Mouse (Mus musculus) right cerebral cortex, postnatal 4 days (tissue): ENCODE measurements around the gene Parp8.

ENCODE experiments used
- DNase-seq: peaks from one replicate; pipeline ENCODE4 v3.0.0-alpha.2; 2022

The Parp8 gene

DNA sequence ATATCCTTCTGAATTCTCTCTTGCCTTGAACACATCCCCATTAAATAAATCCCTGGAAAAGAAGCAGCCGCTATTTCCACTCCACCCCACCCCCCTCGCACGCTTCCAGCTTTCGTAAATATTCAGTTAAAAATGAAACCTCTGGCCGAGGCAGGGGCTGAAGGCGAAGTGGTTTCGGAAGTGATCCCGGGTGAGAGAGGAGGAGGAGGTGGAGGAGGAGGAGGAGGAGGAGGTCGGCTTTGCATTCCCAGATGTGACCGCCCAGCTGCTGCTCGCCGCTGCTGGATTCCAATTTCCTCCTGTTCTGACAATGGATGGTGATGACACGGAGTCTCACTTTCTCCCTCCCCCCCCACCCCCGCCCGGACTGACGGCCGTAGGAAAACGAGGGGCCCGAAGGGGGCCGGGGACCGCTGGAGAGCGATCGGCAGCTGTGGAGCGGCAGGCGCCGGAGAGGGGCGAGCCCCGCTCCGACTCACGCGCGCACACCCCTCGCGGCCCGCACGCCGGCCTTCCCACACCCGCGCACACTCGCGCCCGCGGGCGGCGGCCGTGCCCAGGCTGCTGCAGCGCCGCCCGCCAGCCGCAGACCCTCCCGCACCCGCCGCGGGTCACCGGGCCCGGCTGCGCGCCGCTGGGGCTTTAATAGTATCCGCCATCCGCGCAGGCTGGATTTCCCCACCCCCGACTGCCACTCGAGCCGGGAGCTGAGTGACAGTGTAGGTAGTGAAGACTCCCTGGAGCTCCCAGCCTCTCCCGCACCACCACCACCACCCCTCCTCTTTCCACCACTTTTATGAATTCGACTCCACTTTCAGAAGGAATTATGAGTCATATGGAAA lies at the start of gene Parp8:
Gene Parp8 (minus strand): TSS at position 312 of the 842 bp plus-strand sequence.
- DNase-seq, result peak; percentile 64

DNA sequence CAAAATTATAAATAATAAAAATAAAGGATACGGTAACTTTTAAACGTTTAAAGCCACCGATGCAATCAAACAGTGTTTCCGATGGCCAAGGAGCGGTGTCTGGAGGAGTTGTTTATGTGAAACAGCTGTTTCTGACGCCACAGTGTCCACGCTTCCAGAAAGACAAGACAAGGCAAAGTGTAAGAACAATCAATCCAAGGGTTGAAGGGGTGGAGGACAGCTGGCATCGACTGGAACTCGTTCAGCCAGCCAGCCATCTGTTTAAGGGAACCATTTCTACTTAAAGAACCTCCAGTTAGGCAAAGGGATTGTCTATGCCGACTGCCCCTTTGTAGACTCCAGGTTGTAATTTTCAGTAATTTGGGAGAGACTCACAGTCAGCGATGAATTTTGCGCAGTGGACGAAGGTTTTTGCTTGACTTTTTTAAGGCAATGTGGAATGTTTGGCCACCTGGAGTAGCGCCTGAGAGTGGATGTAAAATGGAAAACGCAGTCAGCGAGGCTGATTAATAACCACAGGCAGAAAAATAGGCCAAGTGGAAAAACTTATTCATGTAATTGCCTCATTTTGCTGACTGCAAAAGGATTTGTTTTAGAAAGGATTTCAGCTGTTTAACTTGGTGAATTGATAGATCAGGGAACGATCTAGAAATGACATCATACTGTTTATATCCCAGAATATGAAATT lies 37.4 kb upstream of the Parp8 start:
- no peak for DNase-seq

DNA sequence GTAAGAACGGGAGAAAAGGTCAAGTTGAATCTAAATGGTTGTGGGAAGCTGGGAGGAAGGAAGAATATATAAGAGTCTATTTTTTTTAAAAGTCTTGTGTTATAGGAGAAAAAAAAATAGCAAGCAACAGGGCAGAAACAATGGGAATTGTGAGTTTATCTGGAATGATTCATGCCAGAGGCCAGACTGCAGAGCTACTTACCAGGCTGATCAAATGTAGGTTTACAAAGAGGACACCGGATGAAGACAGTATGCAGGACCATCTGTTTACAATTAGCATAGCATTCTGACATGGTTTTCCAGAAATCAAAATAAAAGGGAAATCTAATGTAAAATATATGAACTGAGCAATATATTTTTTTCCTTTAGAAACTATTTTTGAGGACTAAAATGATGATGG lies 31.1 kb upstream of the Parp8 start:
- DNase-seq, result no peak

DNA sequence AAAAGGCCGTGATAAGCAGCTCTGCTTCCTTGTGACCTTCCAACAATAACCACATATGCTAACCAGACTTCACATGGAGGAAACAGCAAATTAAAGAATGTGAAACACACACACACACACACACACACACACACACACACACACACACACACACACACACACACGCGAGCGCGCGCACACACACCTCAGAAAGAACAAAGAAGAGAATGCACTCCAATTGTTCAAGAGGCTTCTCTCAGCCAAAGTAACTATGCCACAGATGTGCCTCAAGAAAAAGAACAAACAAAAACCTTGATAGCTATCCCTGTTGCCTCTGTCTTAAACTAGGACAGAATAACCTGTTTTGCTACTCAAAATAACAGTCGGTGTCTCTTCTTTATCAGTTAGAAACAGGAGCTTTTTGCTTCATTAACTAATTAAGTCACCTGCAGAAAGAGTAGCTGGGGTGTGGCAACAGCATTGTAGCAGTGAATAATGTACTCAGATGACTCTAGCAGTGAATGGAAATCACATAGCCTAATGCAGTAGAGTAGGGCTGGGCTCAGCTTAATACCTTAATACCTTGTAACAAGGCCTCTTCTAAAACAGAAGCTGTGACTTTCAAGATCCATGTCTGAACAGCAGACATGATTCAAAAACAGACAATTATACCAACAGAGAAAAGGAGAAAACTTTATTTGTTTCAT lies 29.6 kb upstream of the Parp8 start:
- DNase-seq, result no peak

DNA sequence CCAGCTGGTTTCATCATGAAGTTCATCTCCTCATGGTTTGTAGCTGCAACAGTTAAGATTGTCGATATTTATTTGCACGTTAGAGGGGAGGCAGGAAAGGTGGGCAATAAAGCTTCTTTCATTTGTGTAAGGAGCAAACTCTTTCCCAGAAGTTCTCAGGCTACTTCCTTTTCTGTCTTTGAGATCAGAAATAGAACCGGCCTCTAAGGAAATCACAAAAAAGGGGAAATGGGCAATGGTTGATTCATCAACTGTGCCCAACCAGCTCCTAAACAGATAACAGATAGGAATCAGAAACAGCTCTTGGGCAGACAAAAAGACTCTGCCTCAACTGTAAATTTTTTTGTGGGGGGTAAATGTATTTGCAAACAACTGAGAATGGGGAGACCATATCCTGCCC lies 27.4 kb upstream of the Parp8 start:
- DNase-seq, result no peak

DNA sequence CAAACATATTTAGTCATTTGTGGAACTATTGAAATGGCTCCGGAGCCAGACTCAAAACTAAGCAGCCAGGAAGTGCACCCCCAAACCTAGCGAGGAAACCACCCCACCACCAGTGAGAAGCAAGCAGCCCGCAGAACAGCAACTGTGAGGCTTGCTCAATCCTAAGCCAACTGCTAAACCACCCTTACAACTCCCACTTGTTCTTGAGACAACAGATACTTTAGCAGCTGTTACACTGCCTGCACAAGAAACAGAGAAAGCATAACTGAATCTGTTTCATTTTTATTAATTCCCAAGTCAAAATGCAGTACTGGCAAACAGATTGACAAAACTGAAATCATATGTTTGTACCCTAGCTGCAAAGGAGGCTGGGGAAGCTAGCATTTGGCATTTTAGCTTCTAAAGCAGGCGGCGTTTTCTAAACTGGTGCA lies 23.2 kb upstream of the Parp8 start:
- peak; percentile 12 for DNase-seq

DNA sequence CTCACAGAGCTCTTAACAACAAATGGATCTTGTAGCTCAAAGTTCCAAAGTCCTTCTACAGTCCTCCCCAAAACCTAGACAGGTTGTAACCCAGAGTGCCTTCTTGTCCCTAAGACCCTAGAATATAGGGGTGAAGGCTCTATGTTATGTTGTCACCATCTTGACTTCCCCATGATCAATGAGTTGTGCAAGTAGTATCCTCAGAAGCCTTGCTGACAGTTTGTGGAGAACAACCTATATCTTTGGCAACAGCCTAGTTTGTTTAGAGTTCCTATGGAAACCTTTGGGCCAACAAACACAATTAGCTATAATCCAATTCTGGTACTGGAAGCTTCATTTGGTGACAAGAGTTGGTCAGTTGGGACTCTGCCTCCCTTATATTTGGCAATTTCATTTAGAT lies 18.2 kb upstream of the Parp8 start:
- DNase-seq, result no peak

DNA sequence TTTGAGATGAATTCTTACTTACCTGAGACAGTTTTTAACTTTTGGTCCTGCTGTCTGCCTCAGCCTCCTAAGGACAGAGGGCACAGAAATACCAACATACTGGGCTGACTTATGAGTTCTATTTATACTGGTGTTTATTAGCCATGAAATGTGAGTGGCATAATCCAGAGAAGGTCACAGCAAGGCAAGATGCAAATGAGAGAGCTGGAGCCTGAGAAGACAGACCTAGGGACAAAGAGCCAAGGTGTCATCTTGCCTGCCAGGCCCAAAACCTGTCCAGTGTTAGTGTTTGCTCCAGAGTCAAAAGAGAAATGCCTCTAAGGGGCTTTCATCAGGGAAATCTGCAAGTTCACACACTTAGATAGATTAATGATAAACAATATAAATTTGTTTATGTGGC lies 15.7 kb upstream of the Parp8 start:
- no peak for DNase-seq

DNA sequence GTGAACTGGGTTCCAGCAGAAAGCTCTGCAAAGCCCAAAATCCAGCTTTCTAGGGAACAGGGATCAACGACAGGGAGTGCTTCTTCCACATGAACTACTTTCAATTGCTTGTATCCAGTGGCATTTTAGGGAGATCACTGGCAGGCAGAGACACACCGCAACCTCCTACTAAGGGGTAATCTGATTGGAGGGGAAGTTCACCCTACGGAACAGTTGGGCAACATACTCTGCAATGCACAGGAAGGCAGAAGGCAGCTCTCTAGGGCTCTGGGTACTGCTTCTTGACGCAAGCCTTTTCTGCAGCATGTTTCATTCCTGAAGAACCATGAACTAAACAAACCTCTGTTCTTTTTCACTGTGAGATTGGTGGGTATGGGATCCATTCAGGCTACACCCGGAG lies 10.9 kb upstream of the Parp8 start:
- DNase-seq, result no peak

DNA sequence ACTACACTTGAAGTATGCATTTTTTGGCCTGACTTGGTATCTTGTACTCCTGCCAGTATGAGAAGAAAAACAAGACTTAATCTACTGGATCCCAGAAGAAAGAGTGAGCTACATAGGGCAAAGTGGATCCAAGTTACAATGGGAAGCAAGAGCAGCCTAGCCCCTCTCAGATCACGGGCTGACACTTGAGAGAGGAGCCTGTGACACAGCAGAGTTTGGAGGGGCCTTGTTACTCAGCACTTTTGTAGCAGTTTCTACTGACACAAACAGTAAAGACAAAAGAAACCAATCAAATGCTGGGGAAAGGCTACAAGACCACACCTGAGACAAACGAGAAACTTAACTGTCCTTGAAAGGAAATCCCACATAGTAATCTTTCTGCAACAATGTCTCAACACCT lies 9.8 kb upstream of the Parp8 start:
- no peak for DNase-seq

DNA sequence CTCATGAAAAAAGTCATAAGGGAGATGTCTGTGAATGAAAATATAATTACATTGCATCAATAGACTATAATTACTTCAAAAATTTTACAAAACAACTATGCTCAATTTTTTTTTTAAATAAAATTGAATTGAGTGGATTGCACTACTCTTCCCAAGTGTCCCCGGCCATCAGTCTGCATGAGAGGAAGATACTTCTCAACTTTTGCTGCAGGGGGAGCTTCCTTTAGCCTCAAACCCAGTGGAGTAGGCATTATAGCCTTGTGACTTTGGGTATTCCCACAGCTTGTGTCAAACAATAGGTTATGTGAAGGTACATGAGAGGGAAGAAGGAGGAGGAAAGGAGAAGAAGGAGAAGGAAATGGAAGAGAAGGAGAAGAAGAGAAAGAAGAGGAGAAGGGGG lies 9.3 kb upstream of the Parp8 start:
- DNase-seq, result no peak

DNA sequence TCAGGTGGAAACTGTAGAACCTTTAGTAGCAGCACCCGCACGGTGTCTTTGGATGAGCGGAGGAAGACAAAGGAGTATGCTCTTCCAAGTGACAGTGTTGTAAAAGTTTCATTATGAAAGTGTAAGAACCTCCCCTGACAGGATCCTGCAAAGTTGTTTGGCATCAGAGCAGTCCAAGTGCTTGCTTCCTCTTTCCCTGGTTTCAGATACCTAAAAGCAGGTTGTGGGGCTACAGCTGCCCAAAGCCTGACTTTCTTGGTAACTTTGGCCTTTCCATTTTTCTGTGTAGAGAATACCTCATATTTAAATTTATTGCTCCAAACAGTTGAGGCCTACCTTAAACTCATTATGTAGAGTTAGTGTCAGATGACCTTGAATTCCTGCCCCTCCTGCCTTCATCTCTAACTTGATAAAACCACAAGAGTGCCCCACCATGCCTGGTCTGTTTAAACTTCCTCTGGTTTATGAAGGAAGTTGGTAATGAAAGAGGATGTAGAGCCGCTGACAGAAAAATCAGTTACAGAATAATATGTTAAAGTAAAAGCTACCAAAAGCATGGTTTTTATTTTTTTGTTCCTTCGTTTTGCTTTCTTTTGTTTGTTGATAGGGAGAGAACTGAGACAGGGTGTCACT lies 8.5 kb upstream of the Parp8 start:
- no peak for DNase-seq

DNA sequence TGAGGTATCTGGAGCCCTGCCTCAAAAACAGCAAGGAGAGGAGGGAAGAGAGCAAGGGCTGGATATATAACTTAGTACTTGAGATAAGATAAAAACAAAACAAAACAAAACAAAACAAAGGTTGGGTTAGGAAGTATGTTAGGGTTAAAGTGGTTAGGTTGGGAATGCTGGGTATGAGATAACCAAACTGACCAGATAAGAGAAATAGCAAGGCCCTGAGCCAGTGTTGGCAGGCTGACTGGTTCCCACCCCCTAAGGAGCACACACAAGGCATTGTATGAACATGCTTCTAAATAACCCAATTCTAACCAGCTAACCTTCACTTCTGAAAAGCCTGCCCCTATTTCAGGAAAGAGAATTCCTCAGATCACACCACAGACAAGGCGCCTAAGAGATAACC lies 7.1 kb upstream of the Parp8 start:
- DNase-seq, result no peak

DNA sequence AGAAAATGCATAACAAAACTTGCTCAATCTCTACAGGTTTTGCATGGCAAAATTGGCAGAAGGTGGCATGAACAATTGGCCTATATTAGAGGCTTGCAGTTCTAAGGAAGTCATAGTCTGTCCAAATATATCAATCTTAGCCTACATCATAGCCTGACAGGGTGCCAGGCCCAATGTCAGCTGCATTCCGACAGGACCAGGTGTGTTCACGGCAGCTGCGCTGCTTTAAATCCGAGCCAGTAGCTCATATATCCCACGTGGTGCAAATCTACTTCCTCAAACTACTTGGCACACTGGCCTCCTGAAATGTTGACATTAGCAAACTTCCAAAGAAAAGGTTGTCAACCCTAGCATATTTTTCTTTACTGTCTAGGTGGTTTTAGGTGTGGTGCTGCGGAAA lies 6.2 kb upstream of the Parp8 start:
- DNase-seq, result no peak

DNA sequence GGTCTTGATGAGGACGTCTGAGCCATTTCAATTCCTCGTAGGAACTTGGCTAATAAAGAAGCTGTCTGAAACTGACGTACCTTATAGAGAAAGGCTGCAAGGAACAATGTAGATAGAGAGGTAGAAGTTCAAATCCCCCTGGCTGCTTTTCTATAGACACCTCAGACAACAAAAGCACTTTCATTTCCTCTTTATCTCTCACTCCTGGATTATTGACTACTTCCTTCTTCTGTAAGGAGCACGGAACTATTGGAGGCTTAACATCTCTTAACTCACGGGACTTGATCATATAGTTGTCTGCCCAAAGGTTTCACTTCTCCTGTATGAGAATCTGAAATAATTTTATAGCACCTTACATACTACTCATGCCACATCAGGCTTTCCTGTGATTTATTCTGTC lies 2.9 kb upstream of the Parp8 start:
- DNase-seq, result no peak

DNA sequence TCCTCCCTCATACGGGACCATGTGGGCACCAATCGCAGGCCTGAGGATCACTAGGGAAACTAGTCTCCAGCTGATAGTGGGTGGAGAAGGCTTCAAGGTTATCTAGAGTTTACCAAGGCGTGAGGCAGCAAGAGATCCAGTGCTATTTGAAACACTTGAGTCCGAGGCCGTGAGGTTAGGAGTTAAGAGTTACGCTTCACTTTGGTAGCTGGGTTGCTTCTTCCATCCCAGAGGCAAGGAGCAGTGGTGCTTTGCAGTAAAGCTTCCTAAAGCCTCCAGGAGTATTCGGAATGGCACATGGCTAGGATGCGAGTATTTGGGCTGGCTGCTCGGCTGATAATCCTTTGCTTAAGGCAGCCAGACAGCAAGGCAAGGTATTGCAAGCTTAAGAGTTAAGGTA lies 2.0 kb upstream of the Parp8 start:
- no peak for DNase-seq

DNA sequence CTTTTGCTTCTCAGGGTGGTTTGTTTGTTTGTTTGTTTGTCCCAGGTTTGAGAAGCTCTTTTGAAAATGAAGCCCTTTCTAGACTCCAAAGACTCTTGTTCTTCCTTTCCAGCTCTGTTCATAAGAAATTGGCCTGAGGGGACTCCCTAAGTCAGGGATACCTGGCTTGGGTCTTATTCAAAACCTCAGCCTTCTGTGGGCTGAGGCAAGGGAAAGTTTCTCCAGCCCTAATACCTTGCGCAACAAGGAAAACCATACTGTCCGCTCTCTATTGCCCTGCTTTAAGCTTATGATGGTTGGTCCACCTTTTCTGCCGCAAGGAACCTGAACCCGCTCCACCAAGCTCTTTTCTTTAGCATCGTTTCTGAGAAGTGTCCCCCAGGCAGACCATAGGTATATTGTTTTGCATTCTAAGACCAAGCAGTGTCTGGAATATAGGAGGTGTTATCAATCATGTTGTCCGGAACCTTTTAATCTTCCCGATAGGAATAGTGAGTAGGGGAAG lies 991 bp upstream of the Parp8 start:
- no peak for DNase-seq

DNA sequence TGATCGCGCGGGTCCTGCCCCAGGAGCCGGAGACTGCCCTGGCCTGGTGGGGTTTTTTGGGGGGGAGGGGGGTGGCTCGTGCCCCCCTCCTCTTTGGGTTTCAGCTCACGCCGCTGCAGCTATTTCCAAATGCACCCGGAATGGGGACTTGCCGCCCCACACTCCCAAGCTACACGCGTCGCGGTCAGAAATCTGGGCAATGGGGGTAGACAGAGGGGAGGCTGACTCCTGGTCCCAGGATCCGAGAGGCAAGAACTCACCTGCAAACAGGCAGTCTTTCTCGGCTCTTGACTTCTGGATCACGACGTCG lies 466 bp downstream of the Parp8 start:
- peak; percentile 46 for DNase-seq

DNA sequence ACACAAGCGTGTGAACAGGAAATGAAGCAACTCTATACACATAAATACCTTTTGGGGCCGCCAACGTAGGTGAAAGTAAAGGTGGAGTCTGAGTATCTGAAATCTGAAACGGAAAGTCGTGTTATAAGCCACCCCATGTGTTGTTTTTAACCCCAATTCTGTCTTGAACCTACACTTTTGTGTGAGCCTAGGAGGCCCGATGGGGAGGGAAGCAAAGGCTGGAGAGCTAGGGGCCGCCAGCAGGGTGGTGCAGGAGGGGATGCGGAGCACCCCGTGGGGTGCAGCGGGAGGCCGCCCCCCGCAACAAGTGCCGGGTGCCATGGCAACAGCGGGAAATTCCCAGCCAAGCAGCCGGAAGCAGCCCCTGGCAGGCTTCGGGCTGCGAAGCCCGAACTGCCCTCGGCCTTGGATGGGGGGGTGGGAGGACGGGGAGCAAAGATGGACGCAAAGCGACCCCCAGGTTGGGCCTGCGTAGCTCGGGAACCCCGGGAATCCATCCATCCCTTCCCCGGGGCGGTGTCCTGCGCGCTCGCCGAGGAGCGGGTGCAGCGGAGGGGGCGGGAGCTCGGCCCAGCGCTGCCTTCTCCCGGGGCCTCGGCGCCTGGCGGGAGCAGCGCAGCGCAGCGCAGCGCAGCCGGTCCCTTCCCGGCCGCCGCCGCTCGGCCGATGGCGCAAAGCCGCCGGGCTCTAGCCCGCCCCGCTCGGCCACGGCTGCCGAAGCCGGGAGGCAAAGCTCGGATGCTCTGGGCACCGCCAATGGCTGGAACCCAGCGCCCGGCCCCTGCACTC lies 1.0 kb downstream of the Parp8 start:
- peak; percentile 71 for DNase-seq

DNA sequence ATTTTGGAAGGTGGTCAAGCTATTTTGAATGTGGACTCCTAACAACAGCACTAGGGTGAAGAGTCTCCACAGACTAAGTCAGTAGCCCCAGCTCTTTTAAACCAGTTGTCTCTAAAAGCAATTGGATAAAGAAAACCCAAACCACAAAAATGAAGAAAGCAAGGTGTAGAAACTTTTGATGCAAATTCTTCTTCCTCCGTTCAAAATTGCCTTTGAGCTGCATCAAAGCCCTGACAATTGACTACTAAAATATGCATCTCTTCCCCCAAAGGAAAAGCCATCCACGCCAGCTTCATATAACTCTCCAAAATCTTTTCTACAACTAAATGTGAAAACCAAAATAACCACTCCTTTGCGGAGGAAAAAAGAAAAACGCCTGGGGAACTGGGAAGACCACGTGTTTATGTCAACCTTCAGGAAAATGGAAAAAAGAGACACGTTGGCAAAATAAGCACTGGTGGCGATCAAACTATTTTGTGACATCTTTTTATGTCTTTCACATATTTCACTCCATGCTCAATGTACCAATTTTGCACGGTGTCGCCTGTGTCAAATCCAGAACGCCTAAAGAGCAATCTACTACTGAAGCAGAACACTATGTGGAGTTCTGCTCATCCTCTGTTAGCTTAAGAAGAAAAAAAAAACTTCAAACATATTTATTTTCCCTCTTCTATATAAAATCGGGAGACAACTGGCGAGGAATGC lies 1.8 kb downstream of the Parp8 start:
- DNase-seq, result no peak

DNA sequence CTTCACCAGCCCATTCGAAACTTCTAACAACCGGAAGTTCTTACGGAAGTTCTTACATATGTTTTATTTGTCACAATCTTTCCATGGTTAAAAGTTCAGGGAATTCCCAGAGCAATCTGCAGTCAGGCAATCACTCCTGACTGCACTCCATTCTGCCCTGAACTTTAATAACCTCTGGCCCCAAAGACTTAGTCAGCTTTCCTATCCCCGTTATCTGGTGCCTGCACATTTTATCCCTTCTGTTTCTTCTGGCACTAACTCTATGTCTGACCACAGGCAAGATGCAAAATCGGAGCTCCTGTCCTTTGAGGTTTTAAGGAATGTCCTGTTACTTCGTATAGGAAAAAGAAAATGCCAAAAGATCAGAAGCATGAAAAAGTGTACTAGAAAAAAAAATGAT lies 4.7 kb downstream of the Parp8 start:
- DNase-seq, result no peak

DNA sequence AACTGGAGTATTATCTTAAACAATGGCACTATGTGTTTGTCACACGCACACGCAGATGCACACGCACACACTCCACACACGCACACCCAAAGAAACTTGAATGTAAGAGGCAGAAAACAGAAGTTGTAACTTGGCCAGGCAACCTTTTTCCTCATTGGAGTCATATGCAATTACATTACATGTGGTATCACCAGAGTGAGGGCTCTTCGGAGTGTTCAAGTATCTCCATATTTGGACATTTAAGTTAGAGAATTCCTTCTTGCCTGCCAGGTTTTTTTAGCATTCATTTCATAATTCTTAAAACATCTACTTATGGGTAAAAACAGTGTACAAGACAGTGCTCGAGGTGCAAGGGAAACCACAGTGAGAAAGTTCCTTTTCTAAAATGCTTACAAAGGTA lies 6.7 kb downstream of the Parp8 start:
- DNase-seq, result no peak
